Mouse (Mus musculus) left cerebral cortex, adult 8-10 months (tissue): Measurements from ENCODE around the gene 1700003E16Rik. TPM values are rescaled to one million over a fixed set of nuclear protein-coding genes. Genes with fewer than 3 reads are reported as not detected.

Experiments
- DNase-seq, 2 experiments: peaks; one replicate each; pipeline ENCODE4 v3.0.0; 2022; ENCODE audit warnings: low spot score in 2 of 2
- total RNA-seq, 4 experiments: library from RNA; stranded (reverse); gene quantifications; 2 replicates each; pipeline ENCODE4 v1.2.4; 2022

Gene 1700003E16Rik
- total RNA-seq, 4 experiments from 2014 or later = 26.4 to 29.4 (median 28.3) TPM

DNA sequence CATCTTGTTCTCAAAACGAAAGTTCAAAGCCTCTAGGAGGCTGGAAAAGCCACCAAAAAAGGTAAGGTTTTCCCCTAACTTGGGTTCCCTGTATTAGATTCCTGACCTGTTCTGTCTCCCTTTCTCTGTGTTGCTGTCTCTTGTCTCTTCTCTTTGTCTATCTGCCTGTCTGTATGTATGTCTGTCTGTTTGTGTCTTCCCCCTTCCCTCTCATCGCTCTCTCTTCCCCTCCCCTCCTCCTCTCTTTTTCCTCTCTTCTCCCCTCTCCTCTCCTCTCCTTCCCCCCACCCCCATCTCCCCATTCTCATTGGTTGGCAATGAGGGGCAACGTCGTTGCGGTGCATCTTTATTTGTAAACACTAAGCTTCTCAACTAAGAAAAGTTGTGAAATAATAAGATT lies 30.9 kb upstream of the 1700003E16Rik start, which contains the start of gene Ino80b:
TSS of gene Ino80b (minus strand) at position 101 of the 400 bp plus-strand sequence.
- DNase-seq = no peak

DNA sequence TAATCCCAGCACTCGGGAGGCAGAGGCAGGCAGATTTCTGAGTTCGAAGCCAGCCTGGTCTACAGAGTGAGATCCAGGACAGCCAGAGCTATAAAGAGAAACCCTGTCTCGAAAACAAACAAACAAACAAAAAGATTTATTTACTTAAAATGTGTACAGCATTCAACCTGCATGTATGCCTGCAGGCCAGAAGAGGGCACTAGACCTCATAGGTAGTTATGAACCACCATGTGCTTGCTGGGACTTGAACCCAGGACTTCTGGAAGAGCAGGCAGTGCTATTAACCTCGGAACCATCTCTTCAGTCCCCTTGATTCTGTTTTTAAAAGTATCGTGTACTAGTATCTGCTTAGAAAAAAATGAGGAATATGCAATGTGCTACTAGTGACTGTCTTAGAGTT lies 28.8 kb upstream of the 1700003E16Rik start:
- DNase-seq = no peak

DNA sequence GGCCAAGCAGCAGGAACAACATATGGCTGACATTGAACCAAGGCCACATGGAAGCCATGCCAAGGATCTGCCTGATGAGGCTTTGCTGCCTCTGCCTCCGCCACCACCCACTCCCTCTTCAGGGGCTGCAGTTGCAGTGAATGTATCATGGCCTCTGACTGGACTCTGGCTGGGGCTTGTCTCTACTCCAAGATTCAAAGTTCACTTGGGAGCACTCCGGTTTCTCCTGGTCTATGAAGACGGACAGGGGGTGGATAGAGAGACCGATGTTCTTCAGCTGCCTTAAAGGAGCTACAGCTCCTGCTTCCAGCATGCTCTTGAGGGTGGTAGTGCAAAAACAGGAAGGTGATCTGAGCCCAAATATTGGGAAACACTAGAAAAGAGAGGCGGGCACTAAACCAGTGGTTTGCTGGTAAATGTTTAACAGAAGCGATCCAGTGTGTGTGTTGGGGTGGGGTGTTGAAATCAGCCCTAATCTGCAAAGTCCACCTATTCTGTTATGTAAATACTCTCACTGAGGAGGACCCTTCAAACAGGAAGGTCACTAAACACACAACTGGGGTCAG lies 24.7 kb upstream of the 1700003E16Rik start:
- DNase-seq = no peak

DNA sequence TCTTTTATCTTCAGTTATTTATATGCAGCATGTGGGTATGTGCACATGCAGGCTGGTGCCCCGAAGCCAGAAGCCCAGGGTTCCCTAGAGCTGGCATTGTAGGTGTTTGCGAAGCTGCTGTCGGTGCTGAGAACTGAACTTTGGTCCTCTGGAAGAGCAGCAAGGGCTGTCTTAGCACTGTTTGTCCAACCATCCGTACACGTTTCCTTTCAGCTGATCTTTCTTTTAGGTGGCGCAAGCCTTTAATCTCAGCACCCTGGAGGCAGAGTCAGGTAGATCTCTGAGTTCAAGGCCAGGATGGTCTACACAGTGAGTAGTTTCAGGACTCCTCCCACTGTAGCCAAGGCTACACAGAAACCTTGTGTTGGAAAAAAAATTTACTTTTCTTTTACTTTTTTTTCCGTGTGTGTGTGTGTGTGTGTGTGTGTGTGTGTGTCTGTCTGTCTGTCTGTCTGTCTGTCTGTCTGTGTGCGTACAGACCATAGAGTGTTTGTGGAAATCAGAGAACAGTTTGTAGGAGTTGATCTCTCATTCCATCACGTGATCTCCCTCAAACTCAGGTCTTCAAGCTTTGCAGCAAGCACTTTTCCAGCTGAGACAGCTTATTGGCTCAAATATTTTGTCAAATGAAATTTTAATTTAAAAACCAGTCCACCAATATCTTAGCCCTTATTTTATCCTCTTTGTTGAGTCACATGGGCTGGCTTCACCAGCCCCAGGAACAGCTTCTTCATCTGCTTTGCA lies 23.9 kb upstream of the 1700003E16Rik start:
- no peak for DNase-seq

DNA sequence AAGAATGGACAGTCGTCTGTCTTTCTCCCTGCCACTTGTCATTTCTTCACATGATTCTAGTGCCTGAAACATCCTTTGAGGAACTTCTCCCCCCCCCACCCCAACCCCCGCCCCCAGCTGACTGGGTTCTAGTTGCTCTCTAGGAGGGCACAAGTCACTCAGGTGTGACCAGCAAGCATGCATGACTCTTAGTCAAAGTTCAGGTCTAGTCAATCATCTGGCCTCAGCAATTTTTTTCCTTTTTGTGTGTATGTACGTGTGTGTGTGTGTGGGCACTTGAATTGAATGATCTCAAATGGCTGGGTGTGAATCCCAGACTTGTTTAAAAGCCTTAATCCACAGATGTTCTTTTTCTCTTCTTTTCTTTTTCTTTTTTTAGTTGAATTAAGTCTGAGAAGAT lies 22.0 kb upstream of the 1700003E16Rik start:
- DNase-seq = no peak

DNA sequence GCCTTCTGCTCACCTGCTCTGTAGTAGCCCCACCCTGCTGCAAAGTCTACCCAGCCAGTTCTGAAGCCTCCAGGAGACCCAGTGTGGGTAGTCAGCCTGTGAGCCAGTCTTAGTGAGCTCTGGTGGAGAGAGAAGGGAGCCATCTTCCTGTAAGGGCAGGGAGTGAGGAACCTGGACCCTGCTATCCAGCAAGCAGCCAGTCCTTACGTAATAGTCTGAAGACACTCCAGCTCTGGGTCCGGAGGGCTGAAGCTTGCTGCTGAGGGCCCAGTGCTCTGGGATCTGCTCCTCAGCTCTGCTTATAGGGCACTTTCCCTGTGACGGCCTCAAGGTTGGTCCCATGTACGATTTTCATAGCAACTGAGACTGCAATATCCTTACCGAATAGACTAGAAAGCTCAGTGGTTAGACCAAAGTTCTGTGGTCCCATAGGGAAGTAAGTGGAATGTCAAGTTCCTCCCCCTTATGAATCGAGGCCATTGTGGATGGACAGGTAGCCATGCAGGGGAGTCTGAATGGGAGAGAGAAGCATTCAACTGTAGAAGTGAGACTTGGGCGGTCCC lies 21.2 kb upstream of the 1700003E16Rik start, which contains the start of gene Rtkn:
TSS of gene Rtkn (plus strand) at position 513 of the 563 bp plus-strand sequence.
- DNase-seq = no peak

DNA sequence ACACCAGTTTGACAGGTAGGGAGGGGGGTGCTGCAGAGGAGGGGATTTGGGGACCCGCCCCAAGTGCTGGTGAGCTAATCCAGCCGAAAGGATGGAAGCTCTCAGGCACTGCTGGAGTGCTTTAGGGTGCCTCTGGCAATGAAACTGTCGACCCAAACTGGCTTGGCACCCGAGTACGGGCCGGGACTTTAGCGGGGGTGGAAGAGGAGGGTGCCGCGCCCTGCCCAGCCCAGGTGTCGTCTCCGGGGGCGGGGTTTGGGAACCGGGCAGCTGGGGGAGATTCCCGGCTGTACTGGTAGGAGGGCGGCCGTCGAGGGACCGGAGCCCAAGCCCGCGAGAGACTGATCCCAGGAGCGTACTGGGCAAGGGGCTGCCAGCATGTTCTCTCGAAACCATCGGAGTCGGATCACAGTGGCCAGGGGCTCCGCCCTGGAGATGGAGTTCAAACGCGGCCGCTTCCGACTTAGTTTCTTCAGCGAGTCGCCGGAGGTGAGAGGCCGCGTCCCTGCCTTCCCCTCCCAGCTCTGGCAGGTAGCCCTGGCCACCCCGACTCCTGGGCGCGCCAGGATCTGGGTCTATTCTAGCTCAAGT lies 20.5 kb upstream of the 1700003E16Rik start:
- no peak for DNase-seq

DNA sequence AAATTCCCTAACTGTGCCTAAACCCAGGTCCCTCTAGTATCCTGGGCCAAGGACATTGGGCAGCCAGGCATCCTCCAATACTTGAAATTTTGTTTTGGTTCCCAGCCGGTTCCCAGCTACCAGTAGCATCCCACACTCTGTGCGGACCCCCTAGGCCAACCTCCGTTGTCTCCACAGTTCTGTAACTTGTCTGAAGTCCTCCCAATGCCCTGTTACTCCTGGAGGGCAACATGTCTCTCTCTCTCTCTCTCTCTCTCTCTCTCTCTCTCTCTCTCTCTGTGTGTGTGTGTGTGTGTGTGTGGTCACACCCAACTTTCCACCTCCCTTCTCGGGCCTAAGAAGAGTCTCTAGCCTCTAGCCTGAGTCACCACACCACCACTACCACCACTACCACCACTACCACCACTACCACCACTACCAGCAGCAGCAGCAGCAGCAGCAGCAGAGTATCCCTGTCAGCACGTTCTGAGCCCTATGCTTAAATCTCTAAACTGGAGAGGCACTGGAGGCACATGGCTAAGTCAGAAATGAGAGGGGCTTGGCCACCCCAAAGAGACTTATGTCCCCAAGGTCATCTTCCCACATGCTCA lies 19.8 kb upstream of the 1700003E16Rik start:
- no peak for DNase-seq

DNA sequence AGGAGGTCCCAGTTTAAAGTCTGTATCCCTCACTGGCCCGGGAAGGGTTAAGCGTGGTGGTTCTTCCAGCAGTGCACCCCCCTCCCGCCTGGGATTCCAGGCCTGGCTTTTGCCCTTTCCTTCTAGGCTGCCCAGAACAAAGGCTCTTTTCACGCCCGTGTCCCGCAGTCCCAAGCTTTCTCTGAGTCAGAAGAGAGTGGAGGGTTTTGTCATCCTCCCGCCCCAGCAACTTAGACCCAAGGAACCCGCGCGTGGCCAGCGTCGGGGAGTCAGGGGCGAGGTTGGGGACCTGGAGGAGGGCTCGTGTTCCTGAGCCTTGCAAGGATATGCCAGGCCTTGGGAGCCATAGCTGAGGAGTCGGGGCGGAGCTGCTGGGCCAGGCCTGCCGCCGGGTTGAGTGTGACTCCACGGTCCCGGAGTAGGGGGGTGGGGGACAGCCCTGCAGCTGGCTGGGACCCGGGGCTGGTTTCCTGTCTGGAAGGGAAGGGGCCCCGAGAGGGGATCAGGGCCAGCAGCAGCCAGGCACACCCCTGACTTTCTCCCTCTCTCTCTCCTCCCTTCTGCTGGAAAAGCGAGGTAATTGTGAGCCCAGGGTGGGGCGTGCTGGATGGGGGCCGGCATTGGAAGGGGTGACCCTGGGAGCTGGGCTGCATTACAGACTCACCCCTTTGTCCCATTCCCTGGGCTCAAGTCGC lies 19.2 kb upstream of the 1700003E16Rik start:
- DNase-seq = no peak

DNA sequence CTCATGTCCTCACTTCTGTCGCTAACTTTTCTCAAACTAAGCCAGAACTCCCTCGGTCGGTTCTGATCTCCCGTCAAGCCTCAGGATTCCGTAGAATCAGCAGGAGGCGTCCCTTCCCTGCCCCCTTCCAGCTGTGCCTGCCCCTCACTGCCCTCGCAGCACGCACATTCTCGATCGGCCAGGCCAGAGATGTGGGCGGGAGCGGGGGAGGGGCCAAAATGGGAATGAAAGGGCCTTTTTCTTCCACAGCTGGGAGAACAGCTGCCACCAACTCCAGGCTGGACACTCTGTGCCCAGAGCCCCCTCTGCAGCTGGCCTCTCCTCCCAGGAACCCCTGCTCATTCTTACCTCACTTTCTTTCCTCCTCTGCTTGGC lies 18.6 kb upstream of the 1700003E16Rik start:
- peak; percentile 57 to 80 for DNase-seq

DNA sequence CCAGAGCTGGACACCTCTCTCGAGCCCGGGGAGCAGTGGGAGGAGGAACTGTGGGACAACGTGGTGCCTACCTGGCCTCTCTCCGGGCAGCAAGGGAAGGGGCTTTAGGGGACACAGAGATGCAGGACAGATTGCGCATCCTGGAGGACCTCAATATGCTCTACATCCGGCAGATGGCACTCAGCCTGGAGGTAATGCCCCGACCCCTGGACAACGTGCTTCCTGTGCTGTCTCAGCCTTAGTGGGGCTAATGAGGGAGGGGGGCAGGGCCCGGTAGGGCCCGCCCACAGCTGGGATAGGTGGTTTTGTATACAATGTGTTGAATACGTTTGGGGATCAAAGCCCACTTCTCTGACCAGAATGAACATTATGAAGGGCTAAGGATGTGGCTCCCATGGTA lies 18.1 kb upstream of the 1700003E16Rik start:
- DNase-seq = no peak

DNA sequence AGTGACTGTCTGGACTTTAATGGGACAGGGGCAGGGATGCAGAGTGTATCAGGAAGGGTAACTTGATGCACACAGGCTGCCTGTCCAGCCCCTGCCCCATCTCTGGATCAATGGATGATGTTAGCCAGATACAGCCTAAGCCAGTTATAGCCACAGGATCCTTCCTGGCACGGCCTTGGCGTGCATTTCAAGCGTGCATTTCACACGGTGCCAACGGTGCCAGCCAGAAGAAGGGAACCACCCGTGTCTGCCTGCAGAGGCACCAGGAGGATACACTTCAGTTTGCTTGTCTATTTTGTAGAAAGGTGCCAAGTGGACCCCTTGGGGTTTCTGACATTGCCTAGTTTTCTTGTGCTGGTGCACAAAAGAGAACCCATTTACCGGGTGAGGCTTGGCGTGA lies 16.2 kb upstream of the 1700003E16Rik start:
- DNase-seq = no peak

DNA sequence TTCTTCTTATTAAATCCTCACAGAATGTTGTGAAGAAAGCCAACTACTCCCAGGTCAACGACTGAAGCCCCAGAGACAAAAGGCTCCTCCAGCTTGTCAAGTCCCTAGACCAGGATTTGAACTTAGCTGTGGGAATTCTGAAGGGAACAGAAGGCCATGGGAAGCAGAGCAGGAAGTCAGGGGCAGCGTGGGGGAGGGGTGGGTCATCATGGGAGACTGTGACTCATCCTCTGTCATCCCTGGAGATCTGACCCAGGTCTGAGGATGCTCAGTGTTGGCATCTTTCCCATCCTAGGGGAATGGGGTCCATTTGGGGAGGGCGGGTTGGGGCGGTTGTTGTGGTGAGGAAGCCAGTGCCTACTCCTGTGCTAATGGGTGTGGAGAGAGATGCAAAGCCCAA lies 14.6 kb upstream of the 1700003E16Rik start:
- DNase-seq = no peak

DNA sequence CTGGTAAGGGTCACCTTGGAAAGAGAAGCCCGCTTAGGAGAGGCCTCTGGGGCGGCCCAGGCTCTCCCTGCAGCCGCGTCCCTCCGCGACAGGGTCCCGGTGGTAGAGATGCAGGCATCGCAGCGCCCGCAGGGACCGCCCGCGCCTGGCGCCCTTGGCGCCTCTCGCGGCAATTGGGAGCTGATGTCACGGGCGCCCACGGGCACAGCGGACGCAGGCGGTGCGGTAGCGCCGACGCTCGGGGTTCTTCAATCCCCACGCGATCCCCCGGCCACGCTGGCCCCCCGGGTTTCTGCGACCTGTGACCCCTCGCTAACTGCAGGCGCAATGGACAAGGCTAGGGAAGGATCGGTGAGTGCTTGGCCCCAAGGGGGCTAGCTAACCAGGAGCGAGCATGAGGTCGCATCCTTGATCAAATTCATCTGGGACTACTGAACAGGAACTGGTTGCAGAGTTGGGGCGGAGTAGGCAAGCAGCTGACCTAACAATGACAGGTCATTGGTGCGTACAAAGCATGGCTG lies 13.9 kb upstream of the 1700003E16Rik start:
- DNase-seq = peak in 1 of 2 experiments; percentile 68

DNA sequence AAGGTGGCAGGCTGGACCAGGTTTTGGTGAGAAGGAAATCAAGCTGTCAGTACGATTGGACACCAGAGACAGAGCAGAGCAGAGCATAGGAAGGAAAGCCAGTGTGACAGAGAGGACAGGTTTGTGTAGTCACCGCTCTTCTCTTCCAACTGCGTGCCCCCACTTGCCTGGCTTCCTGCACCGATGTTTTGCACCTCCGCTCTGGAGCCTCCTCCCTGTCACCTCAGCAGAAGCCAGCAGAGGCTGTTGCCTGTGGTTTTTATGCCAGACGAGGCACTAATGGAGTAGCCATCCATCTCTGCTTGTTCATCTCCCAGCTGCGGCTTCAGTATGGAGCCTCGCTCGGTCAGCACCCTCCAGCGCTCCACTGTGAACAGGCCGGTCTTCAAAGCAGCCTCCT lies 13.3 kb upstream of the 1700003E16Rik start:
- DNase-seq = no peak

DNA sequence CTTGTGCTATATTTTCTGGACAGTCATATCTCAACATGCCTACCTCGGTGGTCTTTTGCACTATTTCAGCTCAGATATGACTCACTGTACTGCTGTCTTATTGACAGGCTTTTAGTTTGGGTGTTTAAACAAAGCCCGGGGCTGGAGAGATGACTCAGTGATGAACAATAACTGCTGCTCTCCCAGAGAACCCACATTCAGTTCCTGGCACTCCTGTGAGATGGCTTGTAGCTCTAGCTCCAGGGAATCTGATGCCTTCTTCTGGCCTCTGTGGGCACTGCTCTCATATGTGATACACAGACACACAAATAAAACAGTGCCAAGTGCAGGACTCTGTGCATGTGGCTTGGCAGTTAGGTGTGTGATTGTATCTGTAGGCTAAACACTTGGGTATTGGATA lies 11.0 kb upstream of the 1700003E16Rik start:
- no peak for DNase-seq

DNA sequence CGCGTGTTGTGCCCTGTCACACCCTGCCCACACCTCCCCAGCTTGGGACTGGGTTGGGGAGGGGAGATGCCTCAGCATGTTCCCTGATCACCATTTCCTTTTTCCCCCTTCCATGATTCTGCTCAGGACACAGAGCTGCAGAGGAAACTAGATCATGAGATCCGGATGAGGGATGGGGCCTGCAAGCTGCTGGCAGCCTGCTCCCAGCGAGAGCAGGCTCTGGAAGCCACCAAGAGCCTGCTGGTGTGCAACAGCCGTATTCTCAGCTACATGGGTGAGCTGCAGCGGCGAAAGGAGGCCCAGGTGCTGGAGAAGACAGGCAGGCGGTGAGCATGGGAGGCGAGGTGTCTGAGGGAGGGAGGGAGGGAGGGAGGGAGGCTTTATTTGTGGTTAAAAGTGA lies 10.4 kb upstream of the 1700003E16Rik start:
- DNase-seq = no peak

DNA sequence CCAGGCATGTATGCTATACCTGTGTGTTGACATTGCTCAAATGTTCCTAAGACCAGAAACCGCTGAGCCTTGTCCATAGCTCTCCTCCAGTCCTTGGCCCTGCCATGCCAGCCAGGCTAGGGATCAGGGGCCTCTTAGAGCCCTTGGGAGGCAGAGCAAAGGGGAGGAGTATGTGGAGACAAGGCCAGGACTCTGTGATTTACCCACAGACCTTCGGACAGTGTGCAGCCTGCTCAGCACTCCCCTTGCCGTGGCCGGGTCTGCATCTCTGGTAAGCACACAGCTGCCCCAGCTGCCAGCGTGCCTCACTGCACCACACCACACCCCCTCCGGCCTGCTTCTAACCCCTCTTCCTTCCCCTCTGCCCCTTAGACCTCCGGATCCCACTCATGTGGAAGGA lies 8.9 kb upstream of the 1700003E16Rik start:
- DNase-seq = no peak

DNA sequence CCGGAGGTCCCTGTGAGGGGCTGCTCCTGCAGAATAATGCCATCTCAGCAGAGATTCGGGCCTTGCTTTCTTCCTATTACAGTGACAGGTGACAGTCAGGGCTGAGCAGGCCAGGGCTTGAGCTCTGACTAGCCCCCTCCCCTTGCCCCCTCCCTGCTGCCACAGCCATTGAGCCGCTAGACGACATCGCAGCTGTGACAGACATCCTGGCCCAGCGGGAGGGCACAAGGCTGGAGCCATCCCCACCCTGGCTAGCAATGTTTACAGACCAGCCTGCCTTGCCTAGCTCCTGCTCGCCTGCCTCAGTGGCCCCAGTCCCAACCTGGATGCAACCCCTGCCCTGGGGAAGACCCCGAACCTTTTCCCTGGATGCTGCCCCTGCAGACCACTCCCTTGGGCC lies 4.5 kb upstream of the 1700003E16Rik start:
- DNase-seq = no peak

DNA sequence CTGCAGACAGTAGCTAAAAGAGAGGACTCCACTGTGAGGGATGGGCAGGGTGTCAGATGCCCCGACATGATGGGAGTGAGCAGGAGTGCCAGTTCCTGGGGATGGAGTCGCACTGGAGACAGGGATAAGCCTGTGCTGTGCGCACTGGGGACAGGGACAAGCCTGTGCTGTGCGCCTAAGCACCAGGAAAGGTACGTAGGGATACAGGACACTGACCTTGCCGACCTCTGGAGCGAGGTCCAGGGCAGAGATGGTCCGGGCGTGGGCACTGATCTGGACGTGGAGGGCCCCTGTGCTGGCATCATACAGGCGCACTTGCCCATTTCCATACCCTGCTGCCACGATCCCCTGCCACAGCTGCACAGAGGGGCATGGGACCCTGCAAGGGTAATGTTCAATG lies 3.2 kb upstream of the 1700003E16Rik start:
- DNase-seq = no peak

DNA sequence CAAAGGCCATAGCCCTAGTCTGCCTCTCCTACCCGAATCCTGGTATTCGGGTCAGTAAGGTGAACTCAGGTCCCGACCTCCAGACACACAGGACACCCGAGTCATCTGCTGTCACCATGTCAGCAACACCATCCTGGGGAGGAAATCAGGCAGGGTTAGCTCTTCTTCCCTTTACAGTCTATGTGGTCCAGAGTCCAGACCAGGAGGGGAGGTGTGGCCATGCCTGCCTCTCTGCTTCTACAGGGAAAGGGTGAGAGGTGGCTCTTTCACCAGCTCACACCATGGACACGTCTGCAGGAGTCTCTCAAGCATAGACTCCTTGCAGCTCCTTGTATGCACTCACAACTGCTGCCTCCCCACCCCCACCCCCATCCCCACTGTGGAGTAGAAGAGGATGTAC lies 2.7 kb upstream of the 1700003E16Rik start:
- no peak for DNase-seq
